Mouse (Mus musculus): ENCODE measurements around the gene Peli2.

GRCm38 (mm10) chr14:48187100-48187499 lies 66.5 kb downstream of the Peli2 start:
- TF ChIP-seq CTCF (conservative IDR thresholded peaks at IDR 0.05 in 1 of 2, IDR thresholded peaks at IDR 0.05 in 1 of 2; ENCODE audit: low read depth in 2 of 2, low read length in 2 of 2) (no peak), MXI1 (IDR thresholded peaks at IDR 0.05; ENCODE audit: low read depth, low read length) (no peak), JUN (IDR thresholded peaks at IDR 0.05; ENCODE audit: insufficient read depth, low read depth, low read length) (no peak), MAX (IDR thresholded peaks at IDR 0.05; ENCODE audit: low read length) (no peak), KAT2A (IDR thresholded peaks at IDR 0.05; ENCODE audit: insufficient replicate concordance, low read length) (no peak), RCOR1 (conservative IDR thresholded peaks at IDR 0.05; ENCODE audit: low read depth, low read length) (no peak), GABPA (IDR thresholded peaks at IDR 0.05; ENCODE audit: insufficient replicate concordance, low read depth, low read length) (no peak), E2F4 (IDR thresholded peaks at IDR 0.05; ENCODE audit: insufficient replicate concordance, low read depth, low read length) (no peak), POLR2A (IDR thresholded peaks at IDR 0.05; ENCODE audit: low read depth, low read length) (no peak), MYC (IDR thresholded peaks at IDR 0.05; ENCODE audit: low read depth, low read length) (no peak), EP300 (IDR thresholded peaks at IDR 0.05; ENCODE audit: low read length) (no peak), SMC3 (IDR thresholded peaks at IDR 0.05; ENCODE audit: low read depth, low read length) (no peak), ZMIZ1 (IDR thresholded peaks at IDR 0.05; ENCODE audit: low read depth, low read length) (no peak)
